Mouse (Mus musculus): ENCODE data around the gene Lct. TPM values are rescaled to one million over a fixed set of nuclear protein-coding genes. Genes with fewer than 3 reads are reported as not detected.

Lct gene
- polyA plus RNA-seq, 2 experiments: 0.02 TPM; not detected in 1

DNA sequence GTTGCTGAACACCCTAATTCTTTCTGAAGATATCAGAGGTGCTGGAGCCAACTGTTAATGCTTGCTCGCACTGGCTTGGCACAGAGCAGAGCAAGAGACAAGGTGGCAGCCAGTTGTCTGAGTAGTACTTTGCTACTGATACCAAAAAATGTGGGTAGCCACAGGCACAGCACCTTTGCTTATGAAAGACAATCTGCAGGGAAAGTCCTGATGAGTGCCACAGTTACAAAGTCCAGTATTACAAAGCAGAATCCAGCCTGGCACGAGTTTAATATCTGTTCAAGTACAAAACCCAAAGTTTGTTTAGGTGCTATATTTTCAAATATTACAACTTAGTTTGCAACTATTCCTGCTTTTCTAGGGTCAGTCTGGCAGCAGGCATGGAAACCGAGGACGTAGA, 92.9 kb downstream of the Lct start:
- DNase-seq (ENCODE audit: low read depth in 3 of 3, low spot score in 3 of 3): no peak
- Histone ChIP-seq H3K27ac (no peak overlapping the region), H3K36me3 (replicated peaks; ENCODE audit: control insufficient read depth, insufficient read depth, low read depth) (peaks cover 25% of the 10 kb centered on the region)

More for the DNA sequence above, 92.9 kb downstream of the Lct start:
- Histone ChIP-seq H3K4me2 (ENCODE audit: low read depth) (no peak overlapping the region), H3K27me3 (ENCODE audit: control insufficient read depth, insufficient read depth, low read length) (no peaks in the 10 kb centered on the region), H3K9me3 (ENCODE audit: control insufficient read depth, low read length) (no peaks in the 10 kb centered on the region), H3K4me3 (ENCODE audit: insufficient read depth in 1 of 2, low read depth in 2 of 2, low read length in 2 of 2) (no peak overlapping the region), H3K4me1 (replicated peaks; ENCODE audit: control insufficient read depth in 2 of 2, insufficient read depth in 2 of 2, low read length in 1 of 2) (no peaks in the 10 kb centered on the region), H3K9ac (replicated peaks) (no peak overlapping the region)
- no peak for TF ChIP-seq EP300 (IDR thresholded peaks at IDR 0.05; ENCODE audit: low read depth)
- TF ChIP-seq CTCF (IDR thresholded peaks at IDR 0.05; ENCODE audit: low read depth): no peak
- 83% methylated on average over 4 of the region's 4 CpGs for WGBS (ENCODE audit: insufficient replicate concordance)
- no peak for ATAC-seq (ENCODE audit: insufficient read depth)

Other genes starting within 250 kb of the Lct start
- gene Zranb3, start 225.3 kb downstream of the Lct start, polyA plus RNA-seq (2012; rRNA removed): 2.8 and 3.9 TPM in 2 replicates
- 4.1 and 4.4 TPM in 2 replicates for gene Zranb3, start 225.3 kb downstream of the Lct start, polyA plus RNA-seq (2014; fragmentation: Nextera tagmentation; extraction: Ambion mirVana)
- 19.7 and 20.3 TPM in 2 replicates for gene R3hdm1, start 225.0 kb downstream of the Lct start, polyA plus RNA-seq (2012; rRNA removed)
- 32.6 and 32.8 TPM in 2 replicates for gene R3hdm1, start 225.0 kb downstream of the Lct start, polyA plus RNA-seq (2014; fragmentation: Nextera tagmentation; extraction: Ambion mirVana)
- gene Ubxn4, start 84.4 kb downstream of the Lct start, polyA plus RNA-seq (2012; rRNA removed): 9.8 and 14.9 TPM in 2 replicates
- gene Ubxn4, start 84.4 kb downstream of the Lct start, polyA plus RNA-seq (2014; fragmentation: Nextera tagmentation; extraction: Ambion mirVana): 27.2 and 32.8 TPM in 2 replicates
- gene Mcm6, start 31.3 kb upstream of the Lct start, polyA plus RNA-seq (2012; rRNA removed): 77.5 and 110 TPM in 2 replicates
- 231 and 251 TPM in 2 replicates for gene Mcm6, start 31.3 kb upstream of the Lct start, polyA plus RNA-seq (2014; fragmentation: Nextera tagmentation; extraction: Ambion mirVana)
- gene Dars, start 89.0 kb upstream of the Lct start, polyA plus RNA-seq (2012; rRNA removed): 20.8 and 34.8 TPM in 2 replicates
- gene Dars, start 89.0 kb upstream of the Lct start, polyA plus RNA-seq (2014; fragmentation: Nextera tagmentation; extraction: Ambion mirVana): 59.6 and 62.8 TPM in 2 replicates

Data from liver, embryonic 14.5 days (tissue).